Mouse (Mus musculus): ENCODE results near the gene Egfl8.

DNA sequence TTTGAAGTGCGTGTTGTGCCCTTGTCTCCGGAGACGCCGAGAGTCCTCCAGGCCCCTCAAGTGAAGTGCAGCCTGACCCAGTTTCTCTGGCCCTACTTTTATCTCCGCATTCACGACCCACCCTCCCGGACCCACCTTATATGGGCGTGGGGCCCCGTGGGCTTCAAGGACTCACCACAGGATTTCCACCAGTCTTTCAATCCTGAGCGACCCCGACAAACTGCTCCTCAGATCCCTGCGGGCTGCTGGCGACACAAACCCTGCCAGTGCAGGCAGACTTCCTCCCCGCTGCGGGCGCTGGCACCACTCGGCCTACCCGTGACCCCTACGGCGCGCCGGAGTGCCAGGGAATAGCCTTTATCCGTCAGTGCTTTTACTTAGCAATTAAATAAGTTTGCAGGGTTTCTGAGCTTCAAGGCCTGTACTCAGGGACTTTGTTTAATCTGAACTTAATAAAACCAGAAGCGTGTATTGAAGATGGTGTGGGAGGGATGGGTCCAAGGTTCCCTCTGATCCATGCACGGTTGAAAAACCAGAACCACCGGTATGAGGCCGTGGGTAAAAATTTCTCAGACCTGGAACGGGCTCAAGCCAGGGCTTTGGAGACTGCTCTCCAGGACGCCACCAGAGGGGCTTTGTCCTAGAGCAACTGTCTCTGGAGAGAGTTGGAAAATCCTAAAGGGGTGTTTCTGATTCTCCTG lies 12.3 kb upstream of the Egfl8 start, which contains the start of gene Ppt2:
- TF ChIP-seq POLR2A (IDR thresholded peaks at IDR 0.05; ENCODE audit: low read depth, low read length), result no peak; the same call in 1 of the 2 replicates
- TF ChIP-seq CTCF (IDR thresholded peaks at IDR 0.05; ENCODE audit: borderline replicate concordance, insufficient read depth, low read length), result no peak

Measured in embryonic fibroblast, embryonic 13.5 days (primary cell).